Mouse (Mus musculus): ENCODE data around the gene Ldlrad3.

The Ldlrad3 gene

DNA sequence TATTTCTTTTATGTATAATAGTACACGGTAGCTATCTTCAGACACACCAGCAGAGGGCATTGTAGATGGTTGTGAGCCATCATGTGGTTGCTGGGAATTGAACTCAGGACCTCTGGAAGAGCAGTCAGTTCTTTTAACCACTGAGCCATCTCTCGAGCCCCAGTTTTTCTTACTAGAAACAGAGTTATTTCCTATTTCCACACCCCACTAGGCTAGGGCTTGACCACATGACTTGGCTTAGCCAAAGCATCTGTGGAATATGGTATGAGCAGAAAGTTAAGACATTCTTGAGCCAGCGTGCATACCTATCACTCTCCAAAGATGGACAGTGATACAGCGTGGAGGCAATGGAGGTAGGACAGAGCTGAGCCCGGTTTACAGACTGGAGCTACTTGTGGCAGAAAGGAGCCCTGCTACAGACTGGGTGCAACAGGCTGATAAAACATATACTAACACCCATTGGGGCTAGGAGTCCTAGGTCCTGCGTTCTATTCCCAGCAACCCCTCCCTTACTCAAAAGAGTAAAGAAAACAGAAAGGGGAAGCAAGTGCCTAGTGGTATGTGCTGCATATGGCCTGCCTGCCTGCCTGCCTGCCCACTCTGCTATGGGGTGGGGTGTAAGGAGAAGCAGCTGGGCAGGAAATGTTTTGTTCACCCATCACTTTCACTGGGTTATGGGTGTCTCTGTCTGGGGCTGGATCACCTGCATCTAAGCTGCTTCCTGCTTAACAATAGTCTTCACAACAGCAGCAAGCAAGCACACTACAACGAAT, 147.1 kb downstream of the Ldlrad3 start:
- no peak for DNase-seq (ENCODE audit: low read depth in 1 of 2, low spot score in 2 of 2)

- no peak for DNase-seq (ENCODE audit: low read depth in 1 of 2, low spot score in 2 of 2)
Observed at GRCm38 (mm10) chr2:102038229-102038894, 147.8 kb downstream of the Ldlrad3 start.

GRCm38 (mm10) chr2:102036665-102037511, 149.3 kb downstream of the Ldlrad3 start:
- no peak for DNase-seq (ENCODE audit: low read depth in 1 of 2, low spot score in 2 of 2)

DNA sequence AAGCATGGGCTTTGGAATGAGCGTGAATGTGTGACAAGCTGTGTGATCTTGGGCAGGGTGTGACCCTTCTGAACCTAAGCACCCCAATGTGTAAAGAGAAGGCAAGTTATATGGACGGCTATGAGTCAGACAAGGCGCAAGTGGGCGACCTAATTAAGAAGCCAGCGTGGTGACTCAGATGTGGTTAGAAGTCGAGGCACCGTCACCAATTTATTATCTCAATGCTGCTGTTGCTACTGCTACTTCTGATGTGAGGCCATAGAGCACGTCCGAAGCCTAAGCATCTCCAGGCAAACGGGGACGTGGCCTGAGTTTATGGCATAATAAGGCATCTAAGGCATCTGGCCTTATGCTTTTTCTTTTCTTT, 151.7 kb downstream of the Ldlrad3 start:
- no peak for DNase-seq (ENCODE audit: low read depth in 1 of 2, low spot score in 2 of 2)

DNA sequence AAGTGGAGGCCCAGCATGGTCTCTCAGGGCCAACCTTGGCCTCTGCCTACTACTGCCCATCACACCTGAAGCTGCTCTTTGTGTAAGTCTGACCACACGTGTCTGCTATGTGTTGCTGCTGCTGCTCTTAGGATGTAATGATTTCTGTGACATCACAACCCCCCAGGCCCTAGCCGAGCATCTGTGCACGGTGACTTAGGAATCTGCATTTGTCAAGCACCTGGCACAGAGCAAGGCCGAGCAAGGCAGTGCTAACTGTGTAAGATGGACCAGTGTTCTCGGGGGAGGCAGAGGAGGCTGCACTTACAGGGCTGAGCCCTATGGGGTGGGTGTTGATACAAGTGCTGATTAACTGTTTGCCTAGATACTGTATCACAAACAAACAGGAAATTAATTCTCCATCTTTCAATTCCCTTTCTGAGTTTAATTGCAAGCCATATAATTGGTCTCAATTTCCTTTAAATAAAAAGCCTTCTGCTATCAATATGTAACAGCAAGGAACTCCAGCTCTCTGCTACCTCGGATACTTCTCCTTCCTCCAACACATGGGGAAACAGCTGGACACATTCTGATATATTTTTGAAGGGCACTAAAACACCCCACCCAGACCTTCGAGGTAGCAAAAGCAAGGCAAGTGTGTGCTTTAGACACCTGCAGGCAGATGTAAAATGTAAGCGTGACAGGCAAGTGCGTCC, 152.2 kb downstream of the Ldlrad3 start:
- DNase-seq (ENCODE audit: low read depth in 1 of 2, low spot score in 2 of 2), result no peak

DNA sequence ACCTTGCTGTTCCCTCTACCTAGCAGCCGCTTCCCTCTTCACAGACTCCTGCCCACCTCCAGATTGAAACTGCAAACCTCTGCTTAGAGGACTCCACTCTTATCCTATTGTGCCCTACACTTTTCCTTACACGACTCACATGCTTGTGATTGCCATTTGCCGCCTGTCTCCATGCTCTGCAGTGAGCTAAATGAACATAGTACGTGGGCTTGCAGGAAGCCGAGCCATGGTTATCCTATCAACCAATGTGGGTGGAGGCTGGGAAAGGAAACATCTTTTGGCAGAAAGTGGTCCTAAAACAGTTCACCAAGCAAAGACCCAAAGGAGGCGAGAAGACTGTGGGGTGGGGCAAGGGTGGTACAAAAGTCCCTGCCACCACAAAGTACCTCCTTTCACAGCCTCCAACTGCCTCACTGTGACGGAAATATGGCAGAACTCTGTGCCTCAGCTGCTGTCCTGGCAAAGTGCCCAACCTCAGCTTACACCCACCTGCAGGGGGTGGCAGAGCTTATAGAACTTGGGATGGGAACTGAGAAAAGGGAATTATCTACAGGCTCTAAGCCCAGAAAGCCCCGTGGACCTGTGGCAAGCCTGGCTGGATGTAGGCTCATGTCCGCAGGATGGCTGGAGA, 153.4 kb downstream of the Ldlrad3 start:
- no peak for DNase-seq (ENCODE audit: low read depth in 1 of 2, low spot score in 2 of 2)

GRCm38 (mm10) chr2:102030652-102031051, 155.5 kb downstream of the Ldlrad3 start:
- no peak for DNase-seq (ENCODE audit: low read depth in 1 of 2, low spot score in 2 of 2)

GRCm38 (mm10) chr2:102030152-102030551, 156.0 kb downstream of the Ldlrad3 start:
- DNase-seq (ENCODE audit: low read depth in 1 of 2, low spot score in 2 of 2), result no peak

DNA sequence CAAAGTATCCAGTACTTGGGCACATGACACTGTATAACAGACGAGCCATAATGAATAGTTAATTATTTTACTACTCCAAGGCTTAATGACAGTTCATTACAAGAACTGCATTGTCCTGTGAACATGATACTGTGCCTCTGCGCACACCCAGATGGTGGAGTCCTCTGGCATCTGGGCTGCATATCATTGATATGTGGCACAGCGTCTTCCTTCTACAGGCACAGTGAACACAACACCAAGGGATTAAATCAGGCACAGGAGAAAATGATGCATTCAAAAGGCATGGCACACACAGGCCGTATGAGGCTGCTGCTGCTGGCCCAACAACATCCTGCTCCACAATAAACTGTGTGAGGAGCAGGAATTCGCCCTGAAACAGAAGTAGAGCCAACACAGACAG, 156.5 kb downstream of the Ldlrad3 start:
- no peak for DNase-seq (ENCODE audit: low read depth in 1 of 2, low spot score in 2 of 2)

DNA sequence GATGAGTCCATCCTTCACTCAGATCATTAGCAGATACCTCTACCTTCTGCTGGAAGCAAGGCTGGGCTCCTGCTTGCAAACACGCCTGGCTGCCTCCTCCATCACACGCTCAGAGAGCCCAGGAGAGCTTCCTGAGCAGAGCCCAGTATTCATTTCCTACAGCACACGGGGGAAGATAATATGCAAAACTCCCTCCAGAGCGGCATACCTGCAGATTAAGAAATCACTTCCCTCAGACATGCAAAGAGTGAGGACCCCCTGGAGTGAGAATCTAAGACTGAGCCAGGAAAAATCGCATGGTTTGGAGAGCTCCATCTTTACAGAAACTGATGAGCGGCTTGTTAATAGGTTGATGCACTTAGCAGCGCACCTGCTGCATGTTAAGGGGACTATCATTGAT, 158.9 kb downstream of the Ldlrad3 start:
- DNase-seq (ENCODE audit: low read depth in 1 of 2, low spot score in 2 of 2), result no peak

GRCm38 (mm10) chr2:102026156-102026555, 160.0 kb downstream of the Ldlrad3 start:
- DNase-seq (ENCODE audit: low read depth in 1 of 2, low spot score in 2 of 2), result no peak

GRCm38 (mm10) chr2:102024483-102024882, 161.7 kb downstream of the Ldlrad3 start:
- DNase-seq (ENCODE audit: low read depth in 1 of 2, low spot score in 2 of 2), result no peak

GRCm38 (mm10) chr2:102021371-102022084, 164.7 kb downstream of the Ldlrad3 start:
- no peak for DNase-seq (ENCODE audit: low read depth in 1 of 2, low spot score in 2 of 2)

DNA sequence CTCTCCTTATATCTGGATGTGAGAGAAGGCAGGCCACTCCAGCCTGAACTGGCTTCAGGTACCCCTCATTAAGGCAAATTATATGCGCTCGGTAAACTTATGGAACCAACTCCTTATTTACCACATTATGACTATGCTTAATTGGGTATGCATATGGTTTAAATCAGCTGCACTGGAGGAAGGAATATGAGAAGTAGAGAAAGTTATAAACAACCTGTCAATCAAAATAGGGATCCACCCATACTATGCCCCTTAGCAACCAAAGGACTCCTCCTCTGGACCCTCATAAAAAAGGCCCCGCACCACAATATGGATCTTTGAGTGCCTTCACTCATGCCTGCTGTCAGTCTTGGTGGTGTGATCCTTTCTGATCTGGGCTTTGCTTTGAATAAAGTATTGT, 165.6 kb downstream of the Ldlrad3 start:
- DNase-seq (ENCODE audit: low read depth in 1 of 2, low spot score in 2 of 2), result no peak

DNA sequence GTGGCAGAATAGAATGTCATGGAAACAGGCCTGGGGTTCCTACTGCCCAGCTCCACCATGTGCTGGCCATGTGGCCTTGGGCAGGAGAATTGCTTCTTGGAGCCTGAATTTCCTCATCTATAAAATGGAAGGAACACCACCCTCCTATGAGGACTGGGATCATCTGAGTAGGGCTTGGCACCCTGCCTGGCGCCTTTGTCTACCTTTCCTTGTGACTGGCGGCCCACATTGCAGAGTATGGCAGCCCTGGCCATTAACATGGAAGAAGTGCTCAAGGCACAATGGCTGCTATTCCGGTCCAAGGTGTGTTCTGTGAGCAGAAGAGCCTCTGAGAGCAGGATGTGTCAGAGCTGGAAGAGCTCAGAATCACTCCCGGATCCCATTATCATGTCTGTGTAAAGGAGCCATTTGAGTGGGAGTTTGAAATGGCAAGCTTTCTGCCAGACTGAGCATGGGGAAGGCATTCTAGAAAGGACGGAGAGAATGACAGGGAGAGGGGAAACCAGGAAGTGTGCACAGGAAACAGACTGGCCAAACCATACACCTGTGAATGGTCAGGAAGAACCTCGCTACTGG, 171.6 kb downstream of the Ldlrad3 start:
- DNase-seq (ENCODE audit: low read depth in 1 of 2, low spot score in 2 of 2), result no peak

GRCm38 (mm10) chr2:102011311-102011975, 174.7 kb downstream of the Ldlrad3 start:
- DNase-seq (ENCODE audit: low read depth in 1 of 2, low spot score in 2 of 2), result no peak

DNA sequence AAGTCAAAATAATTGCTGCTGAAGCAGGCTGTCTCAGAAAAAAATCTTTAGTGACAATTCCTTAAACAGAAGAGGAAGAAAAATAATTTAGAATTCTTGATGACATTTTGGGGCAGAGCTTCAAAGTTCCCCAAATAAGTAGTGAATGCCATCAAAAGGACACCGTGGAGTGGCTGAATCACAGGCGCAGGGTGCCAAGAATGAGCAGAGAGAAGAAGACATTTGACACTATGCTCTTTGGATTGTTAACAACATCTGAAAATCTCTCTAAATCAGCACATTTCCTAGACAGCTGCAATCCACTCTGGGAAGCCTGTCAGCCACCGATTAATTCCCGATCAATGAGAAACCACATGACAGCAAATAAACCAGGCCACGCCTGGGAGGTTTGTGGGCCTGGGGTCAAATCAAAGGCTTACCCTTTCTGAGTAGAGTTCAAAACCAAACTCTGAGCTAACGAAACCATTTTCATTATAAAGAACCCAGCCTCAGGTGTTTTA, 176.4 kb downstream of the Ldlrad3 start:
- DNase-seq (ENCODE audit: low read depth in 1 of 2, low spot score in 2 of 2), result no peak

GRCm38 (mm10) chr2:102006143-102006542, 180.0 kb downstream of the Ldlrad3 start:
- DNase-seq (ENCODE audit: low read depth in 1 of 2, low spot score in 2 of 2), result no peak

DNA sequence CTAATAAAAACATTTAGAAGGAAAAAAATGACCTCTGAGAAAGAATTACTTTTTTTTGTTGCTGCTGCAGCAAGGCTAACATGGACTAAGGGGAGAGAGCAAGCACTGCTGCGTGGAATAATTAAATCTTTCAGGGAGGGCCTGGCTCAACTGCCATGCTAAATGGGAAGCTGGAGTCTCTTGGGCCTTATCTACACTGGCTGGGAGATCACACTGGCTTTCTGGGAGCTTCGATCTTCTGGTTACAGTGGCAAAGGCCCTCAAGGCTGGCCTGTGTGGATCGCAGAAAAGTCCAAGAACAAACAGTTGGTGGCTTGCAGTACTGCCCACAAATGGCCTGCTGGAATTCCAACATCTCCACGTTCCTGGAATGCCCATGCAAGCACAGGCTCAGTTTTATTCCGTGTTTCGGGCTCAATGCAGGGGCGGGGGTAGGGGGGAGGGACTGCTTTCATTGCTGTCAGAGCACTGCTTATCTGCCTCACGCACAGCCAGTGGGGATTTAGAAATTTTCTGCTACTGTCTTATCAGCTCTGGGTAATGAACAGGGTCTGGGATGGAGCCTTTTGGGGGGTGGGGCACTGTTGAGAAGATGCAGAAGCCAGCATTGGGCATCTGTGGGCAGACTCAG, 180.7 kb downstream of the Ldlrad3 start:
- no peak for DNase-seq (ENCODE audit: low read depth in 1 of 2, low spot score in 2 of 2)
